Mouse (Mus musculus) megakaryocyte, embryonic 14.5 days (primary cell): ENCODE results near the gene Inpp5a. TPM values are rescaled to one million over a fixed set of nuclear protein-coding genes. Genes with fewer than 3 reads are reported as not detected.

Experiments used
- H3K27me3 ChIP-seq: replicated peaks from 2 replicates; pipeline ENCODE3; 2012; ENCODE audit warnings: inconsistent platforms
- H3K36me3 ChIP-seq: replicated peaks from 2 replicates; pipeline ENCODE3; 2012; ENCODE audit warnings: low read length, inconsistent platforms, mixed read lengths
- H3K4me1 ChIP-seq: 2 replicates; pipeline ENCODE4 v1.6.1; 2012; ENCODE audit warnings: inconsistent platforms
- H3K4me3 ChIP-seq: replicated peaks from 2 replicates; pipeline ENCODE3; 2012; ENCODE audit warnings: moderate library complexity, mild to moderate bottlenecking, inconsistent platforms
- H3K9me3 ChIP-seq: 2 replicates; pipeline ENCODE4 v1.6.1; 2012; ENCODE audit warnings: inconsistent platforms
- FLI1 ChIP-seq: IDR thresholded peaks from 2 replicates; pipeline ENCODE4 v1.6.1; 2012; ENCODE audit warnings: low read length, inconsistent platforms, mixed read lengths
- GATA1 ChIP-seq: IDR thresholded peaks from 3 replicates; pipeline ENCODE4 v1.6.1; 2012; ENCODE audit warnings: mixed read lengths, low read length, inconsistent platforms, borderline replicate concordance
- polyA plus RNA-seq: library from polyadenylated mRNA; stranded (reverse); fragments of >175 nt; gene quantifications from 2 replicates; pipeline ENCODE4 v1.2.3, GENCODE M21; 2012; ENCODE audit warnings: low replicate concordance; ENCODE audit not compliant: insufficient read depth

Inpp5a gene
- polyA plus RNA-seq, 1 experiment = 95.0 TPM

- no peak overlapping the region for H3K4me3 ChIP-seq
- H3K9me3 ChIP-seq = no peaks in the 10 kb centered on the region
- no peaks in the 10 kb centered on the region for H3K27me3 ChIP-seq
- H3K36me3 ChIP-seq = peaks cover 43% of the 10 kb centered on the region
- TF ChIP-seq GATA1 = no peak
- no peak for TF ChIP-seq FLI1
- peaks cover 98% of the 10 kb centered on the region for H3K4me1 ChIP-seq
These were observed 49.2 kb downstream of the Inpp5a start for GRCm38 (mm10) chr7:139437926-139438600.

- no peaks in the 10 kb centered on the region for H3K27me3 ChIP-seq
- H3K4me3 ChIP-seq = no peak overlapping the region
- TF ChIP-seq FLI1 (no peak), GATA1 (no peak)
- H3K4me1 ChIP-seq = peaks cover 99% of the 10 kb centered on the region
- H3K36me3 ChIP-seq = peaks cover 46% of the 10 kb centered on the region
- no peaks in the 10 kb centered on the region for H3K9me3 ChIP-seq
These were observed 49.7 kb downstream of the Inpp5a start for GRCm38 (mm10) chr7:139438601-139438945.

- Histone ChIP-seq H3K9me3 (no peaks in the 10 kb centered on the region), H3K4me3 (no peak overlapping the region), H3K4me1 (peaks cover 100% of the 10 kb centered on the region), H3K36me3 (peaks cover 46% of the 10 kb centered on the region), H3K27me3 (no peaks in the 10 kb centered on the region)
- TF ChIP-seq GATA1 (no peak), FLI1 (no peak)
These were observed 50.1 kb downstream of the Inpp5a start for GRCm38 (mm10) chr7:139439031-139439430.

- TF ChIP-seq GATA1 (no peak), FLI1 (no peak)
- H3K27me3 ChIP-seq = no peaks in the 10 kb centered on the region
- peak overlapping the region; percentile 60 for H3K4me3 ChIP-seq
- H3K36me3 ChIP-seq = peaks cover 46% of the 10 kb centered on the region
- no peaks in the 10 kb centered on the region for H3K9me3 ChIP-seq
- peaks cover 99% of the 10 kb centered on the region for H3K4me1 ChIP-seq
These were observed 51.3 kb downstream of the Inpp5a start for GRCm38 (mm10) chr7:139439922-139440895.

- H3K36me3 ChIP-seq = peaks cover 52% of the 10 kb centered on the region
- no peaks in the 10 kb centered on the region for H3K9me3 ChIP-seq
- peaks cover 98% of the 10 kb centered on the region for H3K4me1 ChIP-seq
- no peak for TF ChIP-seq FLI1
- TF ChIP-seq GATA1 = no peak
- peak overlapping the region; percentile 35 for H3K4me3 ChIP-seq
- no peaks in the 10 kb centered on the region for H3K27me3 ChIP-seq
These were observed 52.1 kb downstream of the Inpp5a start for GRCm38 (mm10) chr7:139441022-139441421.

GRCm38 (mm10) chr7:139441761-139442211, 52.9 kb downstream of the Inpp5a start:
- Histone ChIP-seq H3K9me3 (no peaks in the 10 kb centered on the region), H3K36me3 (peaks cover 52% of the 10 kb centered on the region)
- no peak for TF ChIP-seq FLI1
- no peak for TF ChIP-seq GATA1

GRCm38 (mm10) chr7:139445621-139446020, 56.7 kb downstream of the Inpp5a start:
- no peak for TF ChIP-seq FLI1
- TF ChIP-seq GATA1 = no peak
- peaks cover 50% of the 10 kb centered on the region for H3K36me3 ChIP-seq

More at GRCm38 (mm10) chr7:139441761-139442211, 52.9 kb downstream of the Inpp5a start:
- H3K4me1 ChIP-seq = peaks cover 98% of the 10 kb centered on the region
- H3K27me3 ChIP-seq = no peaks in the 10 kb centered on the region
- peak overlapping the region; percentile 76 for H3K4me3 ChIP-seq

GRCm38 (mm10) chr7:139447381-139447780, 58.5 kb downstream of the Inpp5a start:
- no peak overlapping the region for H3K4me3 ChIP-seq
- H3K4me1 ChIP-seq = peaks cover 91% of the 10 kb centered on the region
- H3K36me3 ChIP-seq = peaks cover 56% of the 10 kb centered on the region
- H3K9me3 ChIP-seq = no peaks in the 10 kb centered on the region
- no peaks in the 10 kb centered on the region for H3K27me3 ChIP-seq
- TF ChIP-seq GATA1 (no peak), FLI1 (no peak)

More at GRCm38 (mm10) chr7:139445621-139446020, 56.7 kb downstream of the Inpp5a start:
- Histone ChIP-seq H3K27me3 (no peaks in the 10 kb centered on the region), H3K4me3 (peak overlapping the region; percentile 2), H3K4me1 (peaks cover 91% of the 10 kb centered on the region), H3K9me3 (no peaks in the 10 kb centered on the region)

- H3K4me1 ChIP-seq = peaks cover 93% of the 10 kb centered on the region
- H3K27me3 ChIP-seq = no peaks in the 10 kb centered on the region
- peak overlapping the region; percentile 29 for H3K4me3 ChIP-seq
- TF ChIP-seq FLI1 (no peak), GATA1 (no peak)
- H3K36me3 ChIP-seq = peaks cover 80% of the 10 kb centered on the region
- H3K9me3 ChIP-seq = no peaks in the 10 kb centered on the region
These were observed 61.5 kb downstream of the Inpp5a start for GRCm38 (mm10) chr7:139450186-139450998.
